Mouse (Mus musculus): Measurements from ENCODE around the gene Mars.

- TF ChIP-seq CTCF (IDR thresholded peaks at IDR 0.05; ENCODE audit: control insufficient read depth, insufficient read depth, insufficient replicate concordance, low read depth, low read length) = no peak
- TF ChIP-seq POLR2A (IDR thresholded peaks at IDR 0.05; ENCODE audit: control insufficient read depth, low read depth, low read length) = no peak
Observed at GRCm38 (mm10) chr10:127282620-127283215, 28.9 kb downstream of the Mars start.

Data from testis, adult 2 months (tissue).